In the genomic region with DNA sequence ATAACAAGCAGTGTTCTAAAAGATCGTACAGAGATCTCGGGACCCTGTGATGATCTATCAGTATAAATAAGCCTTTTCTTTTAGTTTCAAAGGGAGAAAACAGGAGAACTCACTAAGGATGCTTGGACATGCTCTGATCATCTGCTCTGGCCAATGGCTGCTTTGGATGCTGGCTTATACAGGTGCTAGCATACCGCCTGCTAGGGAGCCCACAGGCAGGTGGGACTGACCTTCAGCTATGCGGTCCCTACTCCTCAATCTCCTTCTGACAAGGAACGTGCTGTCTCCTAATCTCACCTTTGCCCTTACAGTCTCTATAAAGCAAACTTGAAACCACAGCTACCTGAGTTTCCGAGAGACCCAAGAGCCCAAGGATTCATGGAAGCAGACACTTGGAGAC, we compare ENCODE assay signal across 9 mouse cellular contexts. TPM values are rescaled to one million over a fixed set of nuclear protein-coding genes. Genes with fewer than 3 reads are reported as not detected.
A peak's percentile ranks its signal among the peaks of the same experiment; 100 is the strongest.
DNase-seq lines count a peak whose midpoint lies in the region; ATAC-seq lines count a peak whose summit lies in the region.
"Had no signal": no experiment of that assay in that cellular context is flagged by ENCODE, and none has a peak within 500 bp of the region (broad histone marks: within the 10 kb centered on the region; RNA-seq: fewer than 3 reads in every experiment).

No protein-coding gene starts in this region.

- H3K9ac ChIP-seq in embryonic facial prominence, embryonic 13.5 days: 0 out of 2 replicates have a peak overlapping the region, but pooled peaks have one; percentile 32
- H3K9ac ChIP-seq in heart, embryonic 11.5 days (ENCODE audit: low read depth, low read length): no peak overlapping the region
- H3K9ac ChIP-seq in midbrain, embryonic 15.5 days: no peak overlapping the region
- H3K9ac ChIP-seq in midbrain, embryonic 11.5 days (ENCODE audit: low read length): no peak overlapping the region

- H3K4me2 ChIP-seq in embryonic facial prominence, embryonic 13.5 days: no peak overlapping the region
- H3K4me2 ChIP-seq in heart, embryonic 11.5 days: no peak overlapping the region
- H3K4me2 ChIP-seq in midbrain, embryonic 15.5 days: no peak overlapping the region
- no peak overlapping the region for H3K4me2 ChIP-seq in midbrain, embryonic 11.5 days

- no peaks in the 10 kb centered on the region for H3K36me3 ChIP-seq in embryonic facial prominence, embryonic 13.5 days
- H3K36me3 ChIP-seq in embryonic facial prominence, embryonic 10.5 days (replicated peaks): no peaks in the 10 kb centered on the region
- no peaks in the 10 kb centered on the region for H3K36me3 ChIP-seq in heart, embryonic 11.5 days (ENCODE audit: control insufficient read depth, insufficient read depth, low read length)
- H3K36me3 ChIP-seq in midbrain, embryonic 15.5 days (replicated peaks): no peaks in the 10 kb centered on the region
- H3K36me3 ChIP-seq in midbrain, embryonic 11.5 days (ENCODE audit: control insufficient read depth, insufficient read depth, low read length): no peaks in the 10 kb centered on the region
- H3K36me3 ChIP-seq: G1E had no signal

- no peak for ATAC-seq in embryonic facial prominence, embryonic 13.5 days (ENCODE audit: insufficient number of reproducible peaks, insufficient read depth, low FRiP score, low TSS enrichment, low read depth)
- ATAC-seq in heart, embryonic 11.5 days (replicated peaks; ENCODE audit: insufficient number of reproducible peaks, low FRiP score, low TSS enrichment): 0 out of 2 replicates have a peak, but pooled peaks have one; percentile 10
- ATAC-seq in midbrain, embryonic 15.5 days (replicated peaks): peak; percentile 19; the same call in 1 of the 2 replicates
- ATAC-seq in midbrain, embryonic 11.5 days (ENCODE audit: low FRiP score): no peak; the same call in 1 of the 2 replicates

- WGBS in embryonic facial prominence, embryonic 13.5 days: 86% methylated on average over 6 of the region's 6 CpGs
- WGBS in embryonic facial prominence, embryonic 10.5 days: 87% methylated on average over 6 of the region's 6 CpGs
- WGBS in heart, embryonic 11.5 days (ENCODE audit: insufficient replicate concordance): 84% methylated on average over 6 of the region's 6 CpGs
- WGBS in midbrain, embryonic 15.5 days: 83% methylated on average over 6 of the region's 6 CpGs
- 78% methylated on average over 6 of the region's 6 CpGs for WGBS in midbrain, embryonic 11.5 days

- H3K27ac ChIP-seq in embryonic facial prominence, embryonic 13.5 days: no peak overlapping the region
- no peak overlapping the region for H3K27ac ChIP-seq in embryonic facial prominence, embryonic 10.5 days (replicated peaks)
- H3K27ac ChIP-seq in heart, embryonic 11.5 days (ENCODE audit: low read depth, low read length): no peak overlapping the region
- no peak overlapping the region for H3K27ac ChIP-seq in midbrain, embryonic 15.5 days
- H3K27ac ChIP-seq in midbrain, embryonic 11.5 days (ENCODE audit: low read depth, low read length): no peak overlapping the region

- 0 out of 2 replicates have a peak, but pooled peaks cover 6% of the 10 kb centered on the region for H3K4me1 ChIP-seq in embryonic facial prominence, embryonic 13.5 days
- no peaks in the 10 kb centered on the region for H3K4me1 ChIP-seq in embryonic facial prominence, embryonic 10.5 days
- no peaks in the 10 kb centered on the region for H3K4me1 ChIP-seq in heart, embryonic 11.5 days (ENCODE audit: control insufficient read depth, insufficient read depth, low read length)
- H3K4me1 ChIP-seq in midbrain, embryonic 15.5 days: no peaks in the 10 kb centered on the region
- no peaks in the 10 kb centered on the region for H3K4me1 ChIP-seq in midbrain, embryonic 11.5 days (ENCODE audit: control insufficient read depth, insufficient read depth, low read length)

- DNase-seq in embryonic facial prominence, embryonic 10.5 days (ENCODE audit: low spot score): no peak
- DNase-seq in heart, adult 18-20 months: no peak
- no peak for DNase-seq in midbrain, embryonic 11.5 days (ENCODE audit: low spot score, missing footprints)
- no peak for DNase-seq in lung, postnatal 14 days

- no peak overlapping the region for H3K4me3 ChIP-seq in embryonic facial prominence, embryonic 13.5 days
- no peak overlapping the region for H3K4me3 ChIP-seq in embryonic facial prominence, embryonic 10.5 days
- no peak overlapping the region for H3K4me3 ChIP-seq in heart, embryonic 11.5 days (ENCODE audit: low read depth, low read length)
- no peak overlapping the region for H3K4me3 ChIP-seq in midbrain, embryonic 15.5 days
- no peak overlapping the region for H3K4me3 ChIP-seq in midbrain, embryonic 11.5 days (ENCODE audit: low read depth, low read length)

- H3K27me3 ChIP-seq in embryonic facial prominence, embryonic 13.5 days: peaks cover 4% of the 10 kb centered on the region; the same call in 1 of the 2 replicates
- no peaks in the 10 kb centered on the region for H3K27me3 ChIP-seq in embryonic facial prominence, embryonic 10.5 days (replicated peaks; ENCODE audit: low read depth, poor library complexity, severe bottlenecking)
- peaks cover 2% of the 10 kb centered on the region; the same call in 1 of the 2 replicates for H3K27me3 ChIP-seq in heart, embryonic 11.5 days (ENCODE audit: control insufficient read depth, insufficient read depth, low read length)
- H3K27me3 ChIP-seq in midbrain, embryonic 15.5 days (replicated peaks): no peaks in the 10 kb centered on the region
- H3K27me3 ChIP-seq in midbrain, embryonic 11.5 days (ENCODE audit: control insufficient read depth, insufficient read depth, low read length): no peaks in the 10 kb centered on the region

- H3K9me3 ChIP-seq in embryonic facial prominence, embryonic 13.5 days: no peaks in the 10 kb centered on the region
- no peaks in the 10 kb centered on the region for H3K9me3 ChIP-seq in embryonic facial prominence, embryonic 10.5 days
- no peaks in the 10 kb centered on the region for H3K9me3 ChIP-seq in heart, embryonic 11.5 days (replicated peaks; ENCODE audit: control insufficient read depth, low read length)
- H3K9me3 ChIP-seq in midbrain, embryonic 15.5 days: no peaks in the 10 kb centered on the region
- H3K9me3 ChIP-seq in midbrain, embryonic 11.5 days (ENCODE audit: control insufficient read depth, low read length): no peaks in the 10 kb centered on the region
- H3K9me3 ChIP-seq: G1E had no signal

RNA-seq across cellular contexts. Expression of a gene that starts 38.8 kb away (rescaled TPM):
- 6.6 and 7.7 TPM in 2 replicates for polyA plus RNA-seq in embryonic facial prominence, embryonic 13.5 days (2015; fragmentation: Nextera tagmentation; extraction: Ambion mirVana)
- 4.3 and 5.0 TPM in 2 replicates for polyA plus RNA-seq in embryonic facial prominence, embryonic 10.5 days (2016; fragmentation: Nextera tagmentation; extraction: Ambion mirVana)
- 5.1 and 5.5 TPM in 2 replicates for polyA plus RNA-seq in heart, embryonic 11.5 days (2014; fragmentation: Nextera tagmentation; extraction: Ambion mirVana)
- 1 to 10 TPM; 1.6 to 2.4 TPM for total RNA-seq in heart, adult 18-20 months (2021)
- 8.2 and 9.0 TPM in 2 replicates for polyA plus RNA-seq in midbrain, embryonic 15.5 days (2015; fragmentation: Nextera tagmentation; extraction: Ambion mirVana)
- polyA plus RNA-seq in midbrain, embryonic 11.5 days (2014; fragmentation: Nextera tagmentation; extraction: Ambion mirVana): 5.1 and 8.2 TPM in 2 replicates
- total RNA-seq: hematopoietic stem cell, adult 5-6 weeks had no signal

RNA-seq across cellular contexts. Expression of a gene that starts 38.8 kb away (rescaled TPM):
- 32.7 and 32.8 TPM in 2 replicates for polyA plus RNA-seq in embryonic facial prominence, embryonic 13.5 days (2015; fragmentation: Nextera tagmentation; extraction: Ambion mirVana)
- polyA plus RNA-seq in embryonic facial prominence, embryonic 10.5 days (2016; fragmentation: Nextera tagmentation; extraction: Ambion mirVana): 24.9 and 27.3 TPM in 2 replicates
- 33.2 and 38.6 TPM in 2 replicates for polyA plus RNA-seq in heart, embryonic 11.5 days (2014; fragmentation: Nextera tagmentation; extraction: Ambion mirVana)
- 10 to 100 TPM; 12.3 to 12.4 TPM for total RNA-seq in heart, adult 18-20 months (2021)
- polyA plus RNA-seq in midbrain, embryonic 15.5 days (2015; fragmentation: Nextera tagmentation; extraction: Ambion mirVana): 21.1 and 21.9 TPM in 2 replicates
- 33.3 and 36.0 TPM in 2 replicates for polyA plus RNA-seq in midbrain, embryonic 11.5 days (2014; fragmentation: Nextera tagmentation; extraction: Ambion mirVana)

RNA-seq across cellular contexts. Expression of a gene that starts 56.9 kb away (rescaled TPM):
- polyA plus RNA-seq in embryonic facial prominence, embryonic 13.5 days (2015; fragmentation: Nextera tagmentation; extraction: Ambion mirVana): 33.5 and 36.0 TPM in 2 replicates
- polyA plus RNA-seq in embryonic facial prominence, embryonic 10.5 days (2016; fragmentation: Nextera tagmentation; extraction: Ambion mirVana): 28.2 and 33.8 TPM in 2 replicates
- polyA plus RNA-seq in heart, embryonic 11.5 days (2014; fragmentation: Nextera tagmentation; extraction: Ambion mirVana): 29.4 and 36.7 TPM in 2 replicates
- total RNA-seq in heart, adult 18-20 months (2021): 10 to 100 TPM; 42.5 to 46.4 TPM
- polyA plus RNA-seq in midbrain, embryonic 15.5 days (2015; fragmentation: Nextera tagmentation; extraction: Ambion mirVana): 15.9 and 16.0 TPM in 2 replicates
- 30.0 and 31.3 TPM in 2 replicates for polyA plus RNA-seq in midbrain, embryonic 11.5 days (2014; fragmentation: Nextera tagmentation; extraction: Ambion mirVana)

Comparison
In these comparisons a context has a peak if more than half of its experiments do, and no peak if none do; other contexts are left out.
1. ATAC-seq: peak in heart, embryonic 11.5 days (single experiment) and midbrain, embryonic 15.5 days (single experiment); none in embryonic facial prominence, embryonic 13.5 days (single experiment) and midbrain, embryonic 11.5 days (single experiment).